Mouse (Mus musculus): Measurements from ENCODE around the gene Mrps17. TPM values are rescaled to one million over a fixed set of nuclear protein-coding genes. Genes with fewer than 3 reads are reported as not detected.
A peak's percentile ranks its signal among the peaks of the same experiment; 100 is the strongest.

Gene Mrps17
- polyA plus RNA-seq, 1 experiment from 2014 or later, result 201 TPM

DNA sequence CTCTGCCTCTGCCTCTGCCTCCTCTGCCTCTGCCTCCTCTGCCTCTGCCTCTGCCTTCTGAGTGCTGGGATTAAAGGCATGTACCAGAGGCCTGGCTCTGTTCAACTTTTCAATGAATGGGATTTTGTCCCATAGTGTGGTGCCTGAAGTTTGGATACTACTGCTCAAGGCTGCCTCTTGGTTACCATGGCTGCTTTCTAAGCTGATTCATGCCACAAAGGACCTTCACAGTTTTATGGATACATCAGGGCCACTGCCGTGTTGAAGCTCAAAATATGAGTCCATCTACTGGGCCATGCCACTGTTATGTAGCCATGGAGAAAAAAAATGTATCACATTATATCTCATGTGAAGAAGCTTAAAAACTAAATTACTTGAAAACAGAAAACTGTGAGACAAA is 13.6 kb upstream of the Mrps17 start:
- H3K4me3 ChIP-seq (ENCODE audit: low read length), result no peak overlapping the region
- H3K9ac ChIP-seq (ENCODE audit: low read depth, low read length), result no peak overlapping the region
- no peak for ATAC-seq (ENCODE audit: low FRiP score, low TSS enrichment)
- no peaks in the 10 kb centered on the region for H3K9me3 ChIP-seq (ENCODE audit: control insufficient read depth, low read length)
- H3K4me1 ChIP-seq (ENCODE audit: control insufficient read depth, insufficient read depth, low read length), result no peaks in the 10 kb centered on the region
- WGBS, result 86% methylated on average over 1 of the region's 1 CpGs
- no peaks in the 10 kb centered on the region for H3K36me3 ChIP-seq (ENCODE audit: control insufficient read depth, insufficient read depth, low read length)
- H3K27me3 ChIP-seq (ENCODE audit: control insufficient read depth, insufficient read depth, low read length), result 0 out of 2 replicates have a peak, but pooled peaks cover 5% of the 10 kb centered on the region
- no peak overlapping the region for H3K27ac ChIP-seq (ENCODE audit: low read depth, low read length)
- no peak overlapping the region for H3K4me2 ChIP-seq (replicated peaks; ENCODE audit: low read depth, low read length)

DNA sequence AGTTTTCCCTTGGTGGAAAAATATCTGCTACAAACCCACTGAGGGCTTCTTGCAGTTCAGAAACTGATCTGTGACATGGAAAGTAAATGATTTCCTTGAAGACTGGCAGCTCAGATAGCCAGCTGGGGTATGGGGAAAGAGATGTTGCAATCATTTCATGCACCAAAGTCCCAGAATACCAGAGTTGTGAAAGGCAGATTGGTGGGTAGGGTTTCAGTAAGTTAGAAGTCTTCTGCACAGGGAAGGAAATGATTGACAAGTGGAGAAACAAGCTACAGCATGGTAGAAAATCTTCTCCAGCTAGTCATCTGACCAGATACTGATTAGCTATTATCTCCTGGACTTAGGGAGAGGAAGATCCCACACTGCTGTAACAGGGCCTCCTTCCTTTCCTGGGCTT is 11.9 kb upstream of the Mrps17 start:
- no peak overlapping the region for H3K27ac ChIP-seq (ENCODE audit: low read depth, low read length)
- H3K27me3 ChIP-seq (ENCODE audit: control insufficient read depth, insufficient read depth, low read length), result 0 out of 2 replicates have a peak, but pooled peaks cover 5% of the 10 kb centered on the region
- no peaks in the 10 kb centered on the region for H3K36me3 ChIP-seq (ENCODE audit: control insufficient read depth, insufficient read depth, low read length)
- no peak overlapping the region for H3K9ac ChIP-seq (ENCODE audit: low read depth, low read length)
- H3K4me1 ChIP-seq (ENCODE audit: control insufficient read depth, insufficient read depth, low read length), result no peaks in the 10 kb centered on the region
- H3K4me3 ChIP-seq (ENCODE audit: low read length), result no peak overlapping the region
- no peaks in the 10 kb centered on the region for H3K9me3 ChIP-seq (ENCODE audit: control insufficient read depth, low read length)
- ATAC-seq (ENCODE audit: low FRiP score, low TSS enrichment), result no peak
- H3K4me2 ChIP-seq (replicated peaks; ENCODE audit: low read depth, low read length), result no peak overlapping the region

- Histone ChIP-seq H3K9ac (ENCODE audit: low read depth, low read length) (no peak within 1 kb of the TSS), H3K4me2 (replicated peaks; ENCODE audit: low read depth, low read length) (no peak within 1 kb of the TSS), H3K9me3 (ENCODE audit: control insufficient read depth, low read length) (no peaks in the 10 kb centered on the region), H3K4me1 (ENCODE audit: control insufficient read depth, insufficient read depth, low read length) (no peaks in the 10 kb centered on the region), H3K27ac (ENCODE audit: low read depth, low read length) (no peak within 1 kb of the TSS), H3K27me3 (ENCODE audit: control insufficient read depth, insufficient read depth, low read length) (no peaks in the 10 kb centered on the region), H3K36me3 (ENCODE audit: control insufficient read depth, insufficient read depth, low read length) (no peaks in the 10 kb centered on the region), H3K4me3 (ENCODE audit: low read length) (no peak within 1 kb of the TSS)
- no peak for ATAC-seq (ENCODE audit: low FRiP score, low TSS enrichment)
- WGBS, result 85% methylated on average over 2 of the region's 2 CpGs
These were observed 6.9 kb upstream of the Mrps17 start, which contains the start of gene Sept14 for GRCm38 (mm10) chr5:129708412-129708811. Gene Sept14, minus strand, starts transcription at chr5:129708512.

- no peak for ATAC-seq (ENCODE audit: low FRiP score, low TSS enrichment)
- Histone ChIP-seq H3K4me1 (ENCODE audit: control insufficient read depth, insufficient read depth, low read length) (peaks cover 2% of the 10 kb centered on the region; the same call in 1 of the 2 replicates), H3K4me2 (replicated peaks; ENCODE audit: low read depth, low read length) (no peak overlapping the region)
These were observed 1.7 kb downstream of the Mrps17 start for GRCm38 (mm10) chr5:129717016-129717415.

DNA sequence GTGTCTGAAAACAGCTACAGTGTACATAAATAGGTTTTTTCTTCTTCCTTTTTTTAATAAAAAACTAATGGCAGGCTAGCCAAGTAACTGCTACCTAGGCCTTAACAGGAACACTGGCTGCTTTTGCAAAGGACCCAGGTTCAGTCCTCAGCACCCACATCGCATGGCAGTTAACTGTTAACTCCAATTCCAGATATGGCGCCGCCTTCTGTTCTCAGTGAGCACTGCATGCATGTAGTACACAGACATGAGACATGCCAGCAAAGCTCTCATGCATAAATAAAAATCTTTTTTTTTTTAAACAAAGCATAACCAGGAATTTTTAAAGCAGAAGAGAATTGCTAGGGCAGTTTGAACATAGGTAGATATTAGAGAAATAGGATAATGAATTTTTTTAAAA is 4.9 kb downstream of the Mrps17 start:
- no peak overlapping the region for H3K4me2 ChIP-seq (replicated peaks; ENCODE audit: low read depth, low read length)
- no peaks in the 10 kb centered on the region for H3K9me3 ChIP-seq (ENCODE audit: control insufficient read depth, low read length)
- peaks cover 28% of the 10 kb centered on the region for H3K36me3 ChIP-seq (ENCODE audit: control insufficient read depth, insufficient read depth, low read length)
- peaks cover 9% of the 10 kb centered on the region; the same call in 1 of the 2 replicates for H3K4me1 ChIP-seq (ENCODE audit: control insufficient read depth, insufficient read depth, low read length)
- H3K27ac ChIP-seq (ENCODE audit: low read depth, low read length), result no peak overlapping the region
- ATAC-seq (ENCODE audit: low FRiP score, low TSS enrichment), result no peak
- WGBS, result 86% methylated on average over 3 of the region's 3 CpGs
- no peaks in the 10 kb centered on the region for H3K27me3 ChIP-seq (ENCODE audit: control insufficient read depth, insufficient read depth, low read length)
- no peak overlapping the region for H3K4me3 ChIP-seq (ENCODE audit: low read length)
- H3K9ac ChIP-seq (ENCODE audit: low read depth, low read length), result no peak overlapping the region

More at GRCm38 (mm10) chr5:129717016-129717415, 1.7 kb downstream of the Mrps17 start:
- H3K27me3 ChIP-seq (ENCODE audit: control insufficient read depth, insufficient read depth, low read length), result no peaks in the 10 kb centered on the region
- peaks cover 28% of the 10 kb centered on the region for H3K36me3 ChIP-seq (ENCODE audit: control insufficient read depth, insufficient read depth, low read length)
- no peak overlapping the region for H3K9ac ChIP-seq (ENCODE audit: low read depth, low read length)
- H3K27ac ChIP-seq (ENCODE audit: low read depth, low read length), result no peak overlapping the region
- no peaks in the 10 kb centered on the region for H3K9me3 ChIP-seq (ENCODE audit: control insufficient read depth, low read length)
- WGBS, result 72% methylated on average over 9 of the region's 9 CpGs
- H3K4me3 ChIP-seq (ENCODE audit: low read length), result no peak overlapping the region

- Histone ChIP-seq H3K36me3 (ENCODE audit: control insufficient read depth, insufficient read depth, low read length) (no peaks in the 10 kb centered on the region; the same call in 1 of the 2 replicates), H3K4me1 (ENCODE audit: control insufficient read depth, insufficient read depth, low read length) (peaks cover 14% of the 10 kb centered on the region), H3K4me3 (ENCODE audit: low read length) (peak overlapping the region; percentile 71), H3K4me2 (replicated peaks; ENCODE audit: low read depth, low read length) (peak overlapping the region; percentile 42), H3K9ac (ENCODE audit: low read depth, low read length) (peak overlapping the region; percentile 94; the same call in 1 of the 2 replicates), H3K27ac (ENCODE audit: low read depth, low read length) (peak overlapping the region; percentile 95), H3K9me3 (ENCODE audit: control insufficient read depth, low read length) (no peaks in the 10 kb centered on the region), H3K27me3 (ENCODE audit: control insufficient read depth, insufficient read depth, low read length) (no peaks in the 10 kb centered on the region)
- ATAC-seq (ENCODE audit: low FRiP score, low TSS enrichment), result no peak
- WGBS, result 51% methylated on average over 4 of the region's 4 CpGs
These were observed 9.0 kb downstream of the Mrps17 start for GRCm38 (mm10) chr5:129724268-129724667.

- Histone ChIP-seq H3K9me3 (ENCODE audit: control insufficient read depth, low read length) (no peaks in the 10 kb centered on the region), H3K27ac (ENCODE audit: low read depth, low read length) (peak within 1 kb of the TSS; percentile 95), H3K4me2 (replicated peaks; ENCODE audit: low read depth, low read length) (peak within 1 kb of the TSS; percentile 42), H3K36me3 (ENCODE audit: control insufficient read depth, insufficient read depth, low read length) (no peaks in the 10 kb centered on the region), H3K9ac (ENCODE audit: low read depth, low read length) (peak within 1 kb of the TSS; percentile 94), H3K27me3 (ENCODE audit: control insufficient read depth, insufficient read depth, low read length) (no peaks in the 10 kb centered on the region), H3K4me1 (ENCODE audit: control insufficient read depth, insufficient read depth, low read length) (peaks cover 23% of the 10 kb centered on the region), H3K4me3 (ENCODE audit: low read length) (peak within 1 kb of the TSS; percentile 71)
- WGBS, result 1% methylated on average over 66 of the region's 93 CpGs
- peak; percentile 93 for ATAC-seq (ENCODE audit: low FRiP score, low TSS enrichment)
These were observed 9.8 kb downstream of the Mrps17 start, which contains the start of gene Nipsnap2 for GRCm38 (mm10) chr5:129724834-129725773. Gene Nipsnap2, plus strand, starts transcription at chr5:129725063.

- Histone ChIP-seq H3K4me1 (ENCODE audit: control insufficient read depth, insufficient read depth, low read length) (peaks cover 29% of the 10 kb centered on the region), H3K27ac (ENCODE audit: low read depth, low read length) (peak overlapping the region; percentile 95; the same call in 1 of the 2 replicates), H3K27me3 (ENCODE audit: control insufficient read depth, insufficient read depth, low read length) (no peaks in the 10 kb centered on the region), H3K9me3 (ENCODE audit: control insufficient read depth, low read length) (no peaks in the 10 kb centered on the region), H3K4me3 (ENCODE audit: low read length) (peak overlapping the region; percentile 71), H3K9ac (ENCODE audit: low read depth, low read length) (peak overlapping the region; percentile 94), H3K36me3 (ENCODE audit: control insufficient read depth, insufficient read depth, low read length) (no peaks in the 10 kb centered on the region), H3K4me2 (replicated peaks; ENCODE audit: low read depth, low read length) (peak overlapping the region; percentile 42)
- 17% methylated on average over 7 of the region's 7 CpGs for WGBS
- no peak for ATAC-seq (ENCODE audit: low FRiP score, low TSS enrichment)
These were observed 10.6 kb downstream of the Mrps17 start for GRCm38 (mm10) chr5:129725774-129726392.
